Mouse (Mus musculus): ENCODE results near the gene Rpl38. TPM values are rescaled to one million over a fixed set of nuclear protein-coding genes. Genes with fewer than 3 reads are reported as not detected.

Rpl38 gene
- total RNA-seq, 2 experiments from 2014 or later = 606 to 649 TPM

- DNase-seq = no peak
- intact Hi-C loops (cut with DNase I) = no loop called here
Observed at GRCm38 (mm10) chr11:114692601-114693000, 24.3 kb downstream of the Rpl38 start.

- DNase-seq = no peak
- intact Hi-C loops (cut with DNase I) = no loop called here
Observed at GRCm38 (mm10) chr11:114693456-114693855, 25.1 kb downstream of the Rpl38 start.

GRCm38 (mm10) chr11:114694451-114694850 is 26.1 kb downstream of the Rpl38 start:
- no peak for DNase-seq
- intact Hi-C loops (cut with DNase I) = no loop called here

- intact Hi-C loops (cut with DNase I) = no loop called here
- DNase-seq = peak in 1 of 2 experiments; percentile 17
Observed at GRCm38 (mm10) chr11:114698496-114698895, 30.2 kb downstream of the Rpl38 start.

GRCm38 (mm10) chr11:114699511-114699910 is 31.2 kb downstream of the Rpl38 start:
- DNase-seq = peak; percentile 71 to 75
- intact Hi-C loops (cut with DNase I) = no loop called here

GRCm38 (mm10) chr11:114702311-114702995 is 34.1 kb downstream of the Rpl38 start:
- intact Hi-C loops (cut with DNase I) = no loop called here
- no peak for DNase-seq

GRCm38 (mm10) chr11:114702996-114703361 is 34.7 kb downstream of the Rpl38 start:
- no peak for DNase-seq
- intact Hi-C loops (cut with DNase I) = no loop called here

GRCm38 (mm10) chr11:114704071-114704913 is 36.0 kb downstream of the Rpl38 start:
- no peak for DNase-seq
- intact Hi-C loops (cut with DNase I) = no loop called here

GRCm38 (mm10) chr11:114706358-114706757 is 38.0 kb downstream of the Rpl38 start:
- intact Hi-C loops (cut with DNase I) = no loop called here
- DNase-seq = no peak

GRCm38 (mm10) chr11:114711393-114711792 is 43.1 kb downstream of the Rpl38 start:
- no peak for DNase-seq
- intact Hi-C loops (cut with DNase I) = no loop called here

- DNase-seq = no peak
- intact Hi-C loops (cut with DNase I) = no loop called here
Observed at GRCm38 (mm10) chr11:114711861-114712260, 43.5 kb downstream of the Rpl38 start.

- DNase-seq = no peak
- intact Hi-C loops (cut with DNase I) = no loop called here
Observed at GRCm38 (mm10) chr11:114714526-114714925, 46.2 kb downstream of the Rpl38 start.

GRCm38 (mm10) chr11:114715531-114715930 is 47.2 kb downstream of the Rpl38 start:
- intact Hi-C loops (cut with DNase I) = no loop called here
- peak; percentile 30 to 45 for DNase-seq

- no peak for DNase-seq
- intact Hi-C loops (cut with DNase I) = no loop called here
Observed at GRCm38 (mm10) chr11:114720535-114720934, 52.2 kb downstream of the Rpl38 start.

Other genes with a start within 250 kb of the Rpl38 start
- 10 to 100 TPM; 11.3 to 13.4 TPM for gene Ttyh2, start 6.9 kb downstream of the Rpl38 start, total RNA-seq (2021)
- under 1 TPM; 0.27 to 0.60 TPM for gene Dnaic2, start 58.9 kb downstream of the Rpl38 start, total RNA-seq (2021)
- gene Kif19a, start 96.9 kb downstream of the Rpl38 start, total RNA-seq (2021) = 1 to 10 TPM in 1 of 2 experiments, under 1 TPM in 1; 0.27 to 1.3 TPM
- under 1 TPM in 1 of 2 experiments, not detected in 1; 0.12 TPM for gene Btbd17, start 127.4 kb downstream of the Rpl38 start, total RNA-seq (2021)
- not detected for gene Gpr142, start 130.4 kb downstream of the Rpl38 start, total RNA-seq (2021)
- gene Gprc5c, start 182.6 kb downstream of the Rpl38 start, total RNA-seq (2021) = 10 to 100 TPM in 1 of 2 experiments, 1 to 10 TPM in 1; 7.4 to 10.7 TPM
- gene Cd300a, start 221.5 kb downstream of the Rpl38 start, total RNA-seq (2021) = 1 to 10 TPM in 1 of 2 experiments, under 1 TPM in 1; 1.00 to 1.2 TPM